Mouse (Mus musculus): Measurements from ENCODE around the gene Cadps. TPM values are rescaled to one million over a fixed set of nuclear protein-coding genes. Genes with fewer than 3 reads are reported as not detected.

The Cadps gene
- polyA plus RNA-seq, 1 experiment from 2014 or later = 0.23 TPM

GRCm38 (mm10) chr14:12812072-12812471 is 10.8 kb downstream of the Cadps start:
- no peaks in the 10 kb centered on the region for H3K27me3 ChIP-seq (ENCODE audit: low read depth, poor library complexity, severe bottlenecking)
- H3K4me3 ChIP-seq = no peak overlapping the region
- no peaks in the 10 kb centered on the region for H3K36me3 ChIP-seq
- no peaks in the 10 kb centered on the region for H3K4me1 ChIP-seq
- H3K9me3 ChIP-seq (replicated peaks) = no peaks in the 10 kb centered on the region
- no peak for DNase-seq (ENCODE audit: low spot score)
- no peak overlapping the region for H3K27ac ChIP-seq
- 89% methylated on average over 3 of the region's 3 CpGs for WGBS

- Histone ChIP-seq H3K4me3 (no peak overlapping the region), H3K9me3 (replicated peaks) (no peaks in the 10 kb centered on the region), H3K27me3 (ENCODE audit: low read depth, poor library complexity, severe bottlenecking) (no peaks in the 10 kb centered on the region), H3K27ac (no peak overlapping the region), H3K36me3 (no peaks in the 10 kb centered on the region), H3K4me1 (no peaks in the 10 kb centered on the region)
- 87% methylated on average over 1 of the region's 1 CpGs for WGBS
- no peak for DNase-seq (ENCODE audit: low spot score)
Measured at GRCm38 (mm10) chr14:12802995-12803394, 19.9 kb downstream of the Cadps start.

GRCm38 (mm10) chr14:12801100-12801499 is 21.8 kb downstream of the Cadps start:
- no peak overlapping the region for H3K4me3 ChIP-seq
- no peaks in the 10 kb centered on the region for H3K4me1 ChIP-seq
- DNase-seq (ENCODE audit: low spot score) = no peak
- WGBS = 82% methylated on average over 2 of the region's 2 CpGs
- no peaks in the 10 kb centered on the region for H3K27me3 ChIP-seq (ENCODE audit: low read depth, poor library complexity, severe bottlenecking)
- no peaks in the 10 kb centered on the region for H3K36me3 ChIP-seq
- no peaks in the 10 kb centered on the region for H3K9me3 ChIP-seq (replicated peaks)
- no peak overlapping the region for H3K27ac ChIP-seq

- no peak for DNase-seq (ENCODE audit: low spot score)
- Histone ChIP-seq H3K36me3 (no peaks in the 10 kb centered on the region), H3K4me3 (no peak overlapping the region), H3K27me3 (ENCODE audit: low read depth, poor library complexity, severe bottlenecking) (no peaks in the 10 kb centered on the region), H3K9me3 (replicated peaks) (no peaks in the 10 kb centered on the region), H3K27ac (no peak overlapping the region), H3K4me1 (no peaks in the 10 kb centered on the region)
Measured at GRCm38 (mm10) chr14:12798926-12799325, 24.0 kb downstream of the Cadps start.

GRCm38 (mm10) chr14:12784296-12784695 is 38.6 kb downstream of the Cadps start:
- Histone ChIP-seq H3K27ac (no peak overlapping the region), H3K4me1 (no peaks in the 10 kb centered on the region), H3K27me3 (ENCODE audit: low read depth, poor library complexity, severe bottlenecking) (no peaks in the 10 kb centered on the region), H3K4me3 (no peak overlapping the region), H3K9me3 (replicated peaks) (no peaks in the 10 kb centered on the region), H3K36me3 (no peaks in the 10 kb centered on the region)
- 80% methylated on average over 1 of the region's 1 CpGs for WGBS
- DNase-seq (ENCODE audit: low spot score) = no peak

GRCm38 (mm10) chr14:12780016-12780415 is 42.9 kb downstream of the Cadps start:
- DNase-seq (ENCODE audit: low spot score) = no peak
- H3K36me3 ChIP-seq = no peaks in the 10 kb centered on the region
- H3K4me1 ChIP-seq = no peaks in the 10 kb centered on the region
- no peak overlapping the region for H3K27ac ChIP-seq
- no peaks in the 10 kb centered on the region for H3K9me3 ChIP-seq (replicated peaks)
- H3K4me3 ChIP-seq = no peak overlapping the region
- WGBS = 97% methylated on average over 1 of the region's 1 CpGs
- H3K27me3 ChIP-seq (ENCODE audit: low read depth, poor library complexity, severe bottlenecking) = no peaks in the 10 kb centered on the region

- Histone ChIP-seq H3K4me1 (no peaks in the 10 kb centered on the region), H3K36me3 (no peaks in the 10 kb centered on the region), H3K27me3 (ENCODE audit: low read depth, poor library complexity, severe bottlenecking) (no peaks in the 10 kb centered on the region), H3K4me3 (no peak overlapping the region), H3K9me3 (replicated peaks) (no peaks in the 10 kb centered on the region), H3K27ac (no peak overlapping the region)
- DNase-seq (ENCODE audit: low spot score) = no peak
- WGBS = 78% methylated on average over 4 of the region's 4 CpGs
Measured at GRCm38 (mm10) chr14:12777990-12778389, 44.9 kb downstream of the Cadps start.

GRCm38 (mm10) chr14:12768870-12769269 is 54.0 kb downstream of the Cadps start:
- Histone ChIP-seq H3K4me1 (no peaks in the 10 kb centered on the region), H3K36me3 (no peaks in the 10 kb centered on the region), H3K27ac (no peak overlapping the region), H3K9me3 (replicated peaks) (no peaks in the 10 kb centered on the region; the same call in 1 of the 2 replicates), H3K4me3 (no peak overlapping the region), H3K27me3 (ENCODE audit: low read depth, poor library complexity, severe bottlenecking) (no peaks in the 10 kb centered on the region)
- DNase-seq (ENCODE audit: low spot score) = no peak
- WGBS = 97% methylated on average over 1 of the region's 1 CpGs

GRCm38 (mm10) chr14:12753237-12753636 is 69.6 kb downstream of the Cadps start:
- H3K9me3 ChIP-seq (replicated peaks) = no peaks in the 10 kb centered on the region
- H3K27ac ChIP-seq = no peak overlapping the region
- no peaks in the 10 kb centered on the region for H3K36me3 ChIP-seq
- H3K4me1 ChIP-seq = no peaks in the 10 kb centered on the region
- no peak overlapping the region for H3K4me3 ChIP-seq
- no peak for DNase-seq (ENCODE audit: low spot score)
- 96% methylated on average over 4 of the region's 4 CpGs for WGBS
- H3K27me3 ChIP-seq (ENCODE audit: low read depth, poor library complexity, severe bottlenecking) = no peaks in the 10 kb centered on the region

- Histone ChIP-seq H3K4me1 (no peaks in the 10 kb centered on the region), H3K4me3 (no peak overlapping the region), H3K36me3 (no peaks in the 10 kb centered on the region), H3K9me3 (replicated peaks) (no peaks in the 10 kb centered on the region), H3K27ac (no peak overlapping the region), H3K27me3 (ENCODE audit: low read depth, poor library complexity, severe bottlenecking) (no peaks in the 10 kb centered on the region)
- no peak for DNase-seq (ENCODE audit: low spot score)
- 79% methylated on average over 1 of the region's 1 CpGs for WGBS
Measured at GRCm38 (mm10) chr14:12751821-12752220, 71.1 kb downstream of the Cadps start.

GRCm38 (mm10) chr14:12730979-12731378 is 91.9 kb downstream of the Cadps start:
- H3K27ac ChIP-seq = no peak overlapping the region
- no peaks in the 10 kb centered on the region for H3K4me1 ChIP-seq
- H3K27me3 ChIP-seq (ENCODE audit: low read depth, poor library complexity, severe bottlenecking) = no peaks in the 10 kb centered on the region
- 89% methylated on average over 2 of the region's 2 CpGs for WGBS
- H3K9me3 ChIP-seq (replicated peaks) = no peaks in the 10 kb centered on the region
- DNase-seq (ENCODE audit: low spot score) = no peak
- H3K4me3 ChIP-seq = no peak overlapping the region
- H3K36me3 ChIP-seq = no peaks in the 10 kb centered on the region

- Histone ChIP-seq H3K36me3 (no peaks in the 10 kb centered on the region), H3K27ac (no peak overlapping the region), H3K4me1 (no peaks in the 10 kb centered on the region), H3K4me3 (no peak overlapping the region), H3K27me3 (ENCODE audit: low read depth, poor library complexity, severe bottlenecking) (no peaks in the 10 kb centered on the region), H3K9me3 (replicated peaks) (no peaks in the 10 kb centered on the region)
- no peak for DNase-seq (ENCODE audit: low spot score)
- WGBS = 68% methylated on average over 1 of the region's 1 CpGs
Measured at GRCm38 (mm10) chr14:12722452-12723194, 100.3 kb downstream of the Cadps start.

- no peaks in the 10 kb centered on the region for H3K27me3 ChIP-seq (ENCODE audit: low read depth, poor library complexity, severe bottlenecking)
- no peaks in the 10 kb centered on the region for H3K36me3 ChIP-seq
- DNase-seq (ENCODE audit: low spot score) = no peak
- no peak overlapping the region for H3K27ac ChIP-seq
- H3K4me3 ChIP-seq = no peak overlapping the region
- H3K9me3 ChIP-seq (replicated peaks) = no peaks in the 10 kb centered on the region
- H3K4me1 ChIP-seq = no peaks in the 10 kb centered on the region
- 82% methylated on average over 3 of the region's 3 CpGs for WGBS
Measured at GRCm38 (mm10) chr14:12718766-12719165, 104.1 kb downstream of the Cadps start.

Measured in limb, embryonic 10.5 days (tissue).